Mouse (Mus musculus) embryonic facial prominence, embryonic 11.5 days (tissue): ENCODE measurements at regions not wholly inside any gene's neighbourhood (a gene's known extent, or its start where the extent isn't known, plus 50 kb on each side); places are given as distances from the start of the nearest gene placed in this dataset.

Experiments used
- ATAC-seq: fragments of 200-750 bp; cut with Nextera tagmentation; replicated peaks from 2 replicates; pipeline ENCODE4 v1.8.0; 2017; ENCODE audit warnings: low read depth; ENCODE audit not compliant: insufficient number of reproducible peaks, low FRiP score, low TSS enrichment
- DNase-seq: peaks from one replicate; pipeline ENCODE4 v3.0.0-alpha.2; 2015; ENCODE audit warnings: low spot score
- H3K27ac ChIP-seq: fragments of 300-500 bp; sonication (generic); replicated peaks from 2 replicates; pipeline ENCODE4 v1.5.1; 2014; ENCODE audit warnings: mild to moderate bottlenecking, low read depth, low read length, control low read depth
- H3K27me3 ChIP-seq: fragments of 300-500 bp; sonication (generic); 2 replicates; pipeline ENCODE4 v1.6.1; 2014; ENCODE audit warnings: mild to moderate bottlenecking, low read length, moderate library complexity, mixed read lengths; ENCODE audit not compliant: control insufficient read depth, insufficient read depth
- H3K36me3 ChIP-seq: fragments of 300-500 bp; sonication (generic); replicated peaks from 2 replicates; pipeline ENCODE4 v1.6.1; 2014; ENCODE audit warnings: low read depth, mild to moderate bottlenecking, low read length, moderate library complexity, mixed read lengths; ENCODE audit not compliant: control insufficient read depth, insufficient read depth
- H3K4me1 ChIP-seq: fragments of 300-500 bp; sonication (generic); 2 replicates; pipeline ENCODE4 v1.6.1; 2014; ENCODE audit warnings: low read length, mixed read lengths; ENCODE audit not compliant: control insufficient read depth, insufficient read depth
- H3K4me2 ChIP-seq: fragments of 300-500 bp; sonication (generic); 2 replicates; pipeline ENCODE4 v1.6.1; 2014; ENCODE audit warnings: low read depth, mild to moderate bottlenecking, control low read depth, low read length, moderate library complexity
- H3K4me3 ChIP-seq: fragments of 300-500 bp; sonication (generic); 2 replicates; pipeline ENCODE4 v1.5.1; 2014; ENCODE audit warnings: low read depth, low read length, control low read depth
- H3K9ac ChIP-seq: fragments of 300-500 bp; sonication (generic); replicated peaks from 2 replicates; pipeline ENCODE4 v1.6.1; 2014; ENCODE audit warnings: mild to moderate bottlenecking, control low read depth, low read length
- H3K9me3 ChIP-seq: fragments of 300-500 bp; sonication (generic); replicated peaks from 2 replicates; pipeline ENCODE4 v1.6.1; 2016; ENCODE audit warnings: mild to moderate bottlenecking, low read length, inconsistent platforms, mixed read lengths; ENCODE audit not compliant: control insufficient read depth
- WGBS: fragments of 180-500 bp; shearing (Covaris S2); extraction: QIAGEN DNeasy Blood & Tissue Kit; methylation state at CpG from one replicate; pipeline ENCODE4 v1.1.7; 2014; 5-methylcytosine and 5-hydroxymethylcytosine counted together

DNA sequence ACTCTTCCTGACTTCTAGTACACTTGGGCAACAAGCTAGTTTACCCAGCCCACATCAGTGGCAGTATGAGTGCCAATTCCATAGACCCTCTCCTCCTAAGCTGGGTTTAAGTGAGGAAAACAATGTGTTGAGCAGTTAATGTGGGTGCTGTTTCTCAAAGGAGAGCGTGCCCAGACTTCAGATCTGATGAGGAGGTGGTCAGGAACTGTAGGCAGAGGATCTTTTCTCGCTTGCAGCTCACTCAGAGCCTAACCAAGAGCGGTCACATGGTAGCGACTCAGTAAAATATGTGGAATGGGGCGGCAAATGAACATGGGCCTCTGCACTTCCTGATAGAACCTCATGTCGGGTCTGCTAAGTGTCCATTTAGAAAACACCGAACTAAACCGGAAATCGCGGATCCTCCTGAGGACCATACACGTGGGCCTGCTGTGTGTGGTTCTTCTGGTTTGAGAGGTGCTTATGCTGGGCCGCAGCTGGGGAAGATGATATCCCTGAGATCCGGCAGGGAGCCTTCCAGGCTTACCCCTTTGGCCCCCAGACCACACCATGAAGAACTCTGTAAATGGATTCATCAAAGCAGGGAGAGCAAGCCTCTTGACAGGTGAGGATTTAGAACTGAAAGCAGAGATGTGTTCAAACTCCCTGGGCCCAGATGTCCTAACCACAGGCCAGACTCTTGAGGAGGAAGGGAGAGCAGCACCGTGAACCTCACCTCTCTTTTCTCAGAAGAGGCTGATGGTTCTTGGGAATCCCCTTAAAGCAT lies 153.1 kb downstream of the Zfp36l1 start:
- no peak overlapping the region for H3K4me2 ChIP-seq
- no peak overlapping the region for H3K4me3 ChIP-seq
- no peaks in the 10 kb centered on the region for H3K4me1 ChIP-seq
- ATAC-seq (no peak), DNase-seq (no peak)
- H3K9ac ChIP-seq: no peak overlapping the region
- H3K27me3 ChIP-seq: no peaks in the 10 kb centered on the region
- 84% methylated on average over 14 of the region's 14 CpGs for WGBS
- no peaks in the 10 kb centered on the region for H3K36me3 ChIP-seq
- H3K9me3 ChIP-seq: no peaks in the 10 kb centered on the region
- H3K27ac ChIP-seq: no peak overlapping the region

DNA sequence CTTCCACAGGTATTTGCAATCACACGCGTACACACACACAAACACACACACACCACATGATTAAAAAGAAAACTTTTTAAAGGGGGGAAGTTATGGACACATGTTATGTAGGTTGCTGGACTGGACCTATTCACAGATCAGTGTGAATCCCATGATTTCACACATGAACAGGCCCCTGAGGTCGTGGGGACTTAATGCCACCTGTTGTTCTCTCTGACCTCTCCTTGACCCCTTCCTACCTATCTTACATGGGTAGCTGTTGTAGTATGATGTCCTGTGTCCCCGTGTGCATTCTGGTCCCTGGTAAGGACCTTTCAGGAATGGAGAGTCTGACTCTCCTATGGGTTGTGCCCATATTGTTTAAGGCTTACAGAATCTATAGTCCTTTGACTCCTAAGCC lies 155.6 kb downstream of the Zfp36l1 start:
- H3K4me2 ChIP-seq: no peak overlapping the region
- H3K27me3 ChIP-seq: no peaks in the 10 kb centered on the region
- no peak overlapping the region for H3K9ac ChIP-seq
- H3K4me3 ChIP-seq: no peak overlapping the region
- WGBS: 76% methylated on average over 4 of the region's 4 CpGs
- ATAC-seq (no peak), DNase-seq (no peak)
- no peaks in the 10 kb centered on the region for H3K36me3 ChIP-seq
- no peak overlapping the region for H3K27ac ChIP-seq
- no peaks in the 10 kb centered on the region for H3K9me3 ChIP-seq
- H3K4me1 ChIP-seq: no peaks in the 10 kb centered on the region

DNA sequence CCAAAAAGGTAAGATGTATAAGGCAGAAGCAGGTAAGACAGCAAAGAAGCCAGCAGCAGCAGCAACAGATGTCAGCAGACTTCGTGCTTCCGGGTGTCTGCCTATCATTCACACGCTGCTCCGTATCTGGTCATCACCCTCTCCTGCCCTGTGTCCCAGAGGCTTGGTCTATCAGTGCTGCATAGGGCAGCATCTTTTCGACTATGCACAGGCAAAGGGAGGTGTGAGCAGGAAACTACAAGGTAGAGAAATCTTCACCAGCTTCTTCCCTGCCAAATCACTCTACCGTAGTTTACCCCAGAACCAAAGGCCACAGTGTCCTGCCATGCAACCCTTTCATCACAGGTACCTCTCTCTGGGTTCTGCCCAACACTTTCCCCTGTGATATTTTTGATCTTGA lies 156.5 kb downstream of the Zfp36l1 start:
- Histone ChIP-seq H3K27me3 (no peaks in the 10 kb centered on the region), H3K4me1 (no peaks in the 10 kb centered on the region), H3K9ac (no peak overlapping the region), H3K4me2 (no peak overlapping the region), H3K4me3 (no peak overlapping the region), H3K36me3 (no peaks in the 10 kb centered on the region), H3K27ac (no peak overlapping the region), H3K9me3 (no peaks in the 10 kb centered on the region)
- no peak for DNase-seq
- ATAC-seq: no peak
- WGBS: 75% methylated on average over 6 of the region's 6 CpGs

DNA sequence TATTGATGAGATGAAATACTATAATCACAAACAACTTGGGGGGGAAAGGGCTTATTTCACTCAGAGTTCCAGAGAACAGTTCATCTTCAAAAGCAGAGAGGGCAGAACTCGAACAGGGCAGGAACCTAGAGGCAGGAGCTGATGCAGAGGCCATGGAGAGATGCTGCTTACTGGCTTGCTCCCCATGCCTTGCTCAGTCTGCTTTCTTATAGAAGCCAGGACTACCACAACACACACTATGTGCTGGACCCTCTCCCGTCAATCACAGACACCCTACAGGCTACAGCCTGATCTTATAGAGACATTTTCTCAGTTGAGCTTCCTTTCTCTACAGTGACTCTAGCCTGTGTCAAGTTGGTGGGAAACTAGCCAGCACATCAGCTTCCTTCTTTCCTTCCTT lies 157.3 kb downstream of the Zfp36l1 start:
- WGBS: 75% methylated on average over 2 of the region's 2 CpGs
- Histone ChIP-seq H3K4me3 (no peak overlapping the region), H3K36me3 (no peaks in the 10 kb centered on the region), H3K4me2 (no peak overlapping the region), H3K9me3 (no peaks in the 10 kb centered on the region), H3K4me1 (no peaks in the 10 kb centered on the region), H3K27me3 (no peaks in the 10 kb centered on the region), H3K27ac (no peak overlapping the region), H3K9ac (no peak overlapping the region)
- DNase-seq: no peak
- no peak for ATAC-seq

DNA sequence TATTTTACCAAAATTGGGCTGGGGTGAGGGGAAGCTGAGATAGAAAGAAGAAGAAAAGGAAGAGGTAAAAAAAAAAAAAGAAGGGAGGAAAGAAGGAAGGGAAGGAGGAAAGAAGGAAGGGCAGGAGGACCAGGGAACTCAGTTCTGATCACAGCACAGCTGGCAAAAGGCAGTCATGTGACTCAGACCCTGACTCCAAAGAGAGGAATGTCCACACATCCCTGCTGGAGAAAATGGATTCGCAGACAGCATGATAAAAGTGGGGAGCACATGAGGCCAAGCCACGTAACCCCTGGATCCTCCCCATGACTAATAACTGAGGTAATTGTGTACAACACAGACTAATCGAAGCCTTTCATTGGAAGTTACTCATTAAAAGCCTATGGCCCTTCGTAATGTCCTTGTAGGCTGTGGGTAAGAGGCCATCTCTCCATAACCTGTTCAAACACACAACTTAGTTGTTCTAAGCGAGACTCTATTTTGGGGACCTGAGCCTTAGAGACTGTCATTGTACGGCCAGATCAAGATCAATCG lies 162.2 kb downstream of the Zfp36l1 start:
- 88% methylated on average over 7 of the region's 7 CpGs for WGBS
- H3K27me3 ChIP-seq: no peaks in the 10 kb centered on the region
- no peak overlapping the region for H3K27ac ChIP-seq
- H3K4me2 ChIP-seq: no peak overlapping the region
- ATAC-seq (no peak), DNase-seq (no peak)
- no peaks in the 10 kb centered on the region for H3K9me3 ChIP-seq
- no peaks in the 10 kb centered on the region for H3K36me3 ChIP-seq
- no peak overlapping the region for H3K4me3 ChIP-seq
- no peaks in the 10 kb centered on the region for H3K4me1 ChIP-seq
- H3K9ac ChIP-seq: no peak overlapping the region

DNA sequence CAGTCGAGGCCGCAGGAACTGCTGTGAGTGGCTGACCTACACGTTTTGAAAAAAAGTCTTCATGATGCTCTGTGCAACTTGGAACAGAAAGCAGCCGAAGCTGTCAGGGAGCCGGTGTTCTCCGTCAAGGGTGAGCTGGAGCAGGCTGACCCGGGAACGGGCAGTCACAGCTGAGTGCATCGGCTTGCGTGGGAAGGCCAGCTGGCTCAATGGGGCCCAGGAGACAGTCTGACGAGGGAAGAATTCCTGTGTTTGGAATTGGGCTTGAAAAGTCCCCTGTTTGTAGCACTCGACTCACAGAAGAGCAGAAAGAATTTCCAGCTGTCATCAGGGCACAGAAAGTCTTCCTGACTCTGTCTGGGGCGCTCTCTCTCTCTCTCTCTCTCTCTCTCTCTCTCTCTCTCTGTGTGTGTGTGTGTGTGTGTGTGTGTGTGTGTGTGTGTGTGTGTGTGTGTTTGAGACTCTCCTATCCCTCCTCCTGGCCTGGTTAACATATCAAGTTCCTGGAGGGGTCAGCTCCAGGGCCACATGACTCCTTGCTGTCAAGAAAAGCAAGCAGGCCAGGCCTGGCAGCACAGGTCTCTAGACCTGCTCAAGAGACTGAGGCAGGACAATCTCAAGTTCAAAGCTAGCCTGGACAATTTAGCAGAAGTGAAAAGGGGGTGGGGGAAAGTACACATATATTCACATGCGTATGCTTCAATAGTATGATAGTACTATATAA lies 163.6 kb downstream of the Zfp36l1 start:
- ATAC-seq (peak; percentile 41; the same call in 1 of the 2 replicates), DNase-seq (peak; percentile 54)
- WGBS: 30% methylated on average over 14 of the region's 14 CpGs
- no peaks in the 10 kb centered on the region for H3K36me3 ChIP-seq
- H3K27me3 ChIP-seq: no peaks in the 10 kb centered on the region
- no peaks in the 10 kb centered on the region for H3K9me3 ChIP-seq
- no peak overlapping the region for H3K4me2 ChIP-seq
- H3K27ac ChIP-seq: no peak overlapping the region; the same call in 1 of the 2 replicates
- no peaks in the 10 kb centered on the region for H3K4me1 ChIP-seq
- H3K9ac ChIP-seq: peak overlapping the region; percentile 7; the same call in 1 of the 2 replicates
- no peak overlapping the region for H3K4me3 ChIP-seq

DNA sequence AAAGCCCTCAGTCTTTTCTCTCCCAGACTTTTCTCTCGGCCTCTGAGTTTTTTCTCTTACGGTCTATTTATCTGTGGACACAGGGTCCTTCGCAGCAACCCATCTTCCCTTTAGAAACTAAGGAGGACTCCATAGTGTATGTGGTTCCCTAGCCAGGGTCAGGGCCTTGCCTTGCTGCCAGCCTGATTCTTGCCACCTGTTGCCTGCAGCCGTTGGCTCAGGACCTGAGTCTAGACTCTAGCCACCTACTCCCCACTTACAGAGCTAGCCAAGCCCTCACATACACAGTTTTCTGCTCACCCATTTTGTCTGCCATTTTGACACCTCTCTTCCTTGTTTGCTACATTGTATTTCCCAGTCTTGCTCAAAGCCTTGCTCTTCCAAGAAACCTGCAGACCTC lies 165.2 kb downstream of the Zfp36l1 start:
- DNase-seq (no peak), ATAC-seq (no peak)
- H3K36me3 ChIP-seq: no peaks in the 10 kb centered on the region
- WGBS: 97% methylated on average over 4 of the region's 4 CpGs
- peaks cover 3% of the 10 kb centered on the region; the same call in 1 of the 2 replicates for H3K4me1 ChIP-seq
- no peak overlapping the region for H3K9ac ChIP-seq
- no peaks in the 10 kb centered on the region for H3K9me3 ChIP-seq
- no peaks in the 10 kb centered on the region for H3K27me3 ChIP-seq
- no peak overlapping the region for H3K27ac ChIP-seq
- H3K4me2 ChIP-seq: no peak overlapping the region
- H3K4me3 ChIP-seq: no peak overlapping the region

DNA sequence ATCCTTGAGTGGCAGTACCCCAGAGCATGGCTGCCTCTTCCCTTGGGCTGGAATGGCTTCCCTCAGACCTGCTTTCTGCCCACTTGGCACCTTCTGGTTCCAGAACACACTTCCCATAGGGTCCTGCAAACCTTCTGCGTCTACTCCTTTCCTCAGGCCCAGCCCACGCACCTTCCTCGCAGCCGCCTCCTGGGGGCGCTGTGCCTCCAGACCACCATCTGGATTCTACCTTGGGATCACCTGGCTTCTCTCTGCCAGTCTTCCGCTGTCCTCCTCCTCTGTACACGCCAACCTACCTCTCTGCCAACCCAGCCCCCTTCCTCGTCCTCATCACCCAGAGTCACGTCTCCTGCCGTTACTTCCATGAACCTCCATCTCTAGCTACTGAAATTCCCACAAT lies 166.0 kb downstream of the Zfp36l1 start:
- ATAC-seq (no peak), DNase-seq (no peak)
- H3K36me3 ChIP-seq: no peaks in the 10 kb centered on the region
- peaks cover 3% of the 10 kb centered on the region; the same call in 1 of the 2 replicates for H3K4me1 ChIP-seq
- H3K4me3 ChIP-seq: no peak overlapping the region
- no peak overlapping the region for H3K9ac ChIP-seq
- WGBS: 87% methylated on average over 10 of the region's 10 CpGs
- H3K4me2 ChIP-seq: no peak overlapping the region
- H3K27me3 ChIP-seq: no peaks in the 10 kb centered on the region
- no peaks in the 10 kb centered on the region for H3K9me3 ChIP-seq
- no peak overlapping the region for H3K27ac ChIP-seq
